Mouse (Mus musculus) C2C12 (cell line): ENCODE data around the gene Atg5.

ENCODE experiments used
- CEBPB ChIP-seq: IDR thresholded peaks from one replicate; pipeline ENCODE4 v1.6.1; 2011; ENCODE audit warnings: low read depth, mild to moderate bottlenecking, control low read depth, moderate library complexity
- CTCF ChIP-seq: IDR thresholded peaks from one replicate; pipeline ENCODE4 v1.5.1; 2011; ENCODE audit not compliant: control insufficient read depth, insufficient read depth, insufficient read length
- FOSL1 ChIP-seq: IDR thresholded peaks from one replicate; pipeline ENCODE4 v1.8.0; 2011; ENCODE audit warnings: mild to moderate bottlenecking, low read length; ENCODE audit not compliant: poor library complexity, insufficient read depth, severe bottlenecking
- MAX ChIP-seq: IDR thresholded peaks from one replicate; pipeline ENCODE4 v1.6.1; 2011; ENCODE audit warnings: mild to moderate bottlenecking, control low read depth
- MYOD1 ChIP-seq: IDR thresholded peaks from one replicate; pipeline ENCODE4 v1.6.1; 2011; ENCODE audit warnings: low read depth; ENCODE audit not compliant: control insufficient read depth, insufficient read length
- MYOG ChIP-seq: IDR thresholded peaks from one replicate; pipeline ENCODE4 v1.6.1; 2011; ENCODE audit not compliant: control insufficient read depth, insufficient read length; ENCODE audit errors: extremely low read depth
- USF1 ChIP-seq: IDR thresholded peaks from one replicate; pipeline ENCODE4 v1.6.1; 2011; ENCODE audit warnings: low read depth, mild to moderate bottlenecking, control low read depth, moderate library complexity

DNA sequence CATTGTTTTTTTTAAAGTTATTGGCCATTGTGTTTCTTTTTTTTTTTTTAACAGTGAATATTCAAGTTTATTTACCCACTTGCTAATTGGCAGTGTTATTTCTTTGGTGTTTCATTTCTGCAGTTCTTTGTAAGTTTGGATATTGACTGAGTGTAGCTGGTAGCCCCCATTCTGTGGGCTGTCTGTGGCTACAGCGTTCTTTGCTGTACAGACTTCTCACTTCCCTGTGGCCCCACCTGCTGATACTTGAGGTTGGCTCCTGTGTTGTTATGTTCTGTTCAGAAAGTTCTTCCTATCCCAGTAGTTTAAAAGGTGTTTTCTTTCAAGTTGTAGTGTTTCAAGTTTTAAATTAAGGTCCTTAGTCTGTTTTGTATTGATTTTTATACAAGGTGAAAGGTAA, 14.2 kb downstream of the Atg5 start:
- TF ChIP-seq CTCF (no peak), USF1 (no peak), MAX (no peak), MYOD1 (no peak), CEBPB (no peak), MYOG (no peak), FOSL1 (no peak)
